Mouse (Mus musculus): Measurements from ENCODE around the gene Ggact. TPM values are rescaled to one million over a fixed set of nuclear protein-coding genes. Genes with fewer than 3 reads are reported as not detected.
A peak's percentile ranks its signal among the peaks of the same experiment; 100 is the strongest.

The Ggact gene
- polyA plus RNA-seq, 1 experiment from 2014 or later, result 7.2 TPM

- Histone ChIP-seq H3K27me3 (replicated peaks; ENCODE audit: low read depth, poor library complexity, severe bottlenecking) (peaks cover 9% of the 10 kb centered on the region), H3K27ac (replicated peaks) (no peak overlapping the region), H3K4me1 (peaks cover 32% of the 10 kb centered on the region), H3K36me3 (replicated peaks) (no peaks in the 10 kb centered on the region), H3K4me3 (no peak overlapping the region), H3K9me3 (no peaks in the 10 kb centered on the region)
- 89% methylated on average over 3 of the region's 3 CpGs for WGBS
- DNase-seq (ENCODE audit: low spot score), result no peak
Observed at GRCm38 (mm10) chr14:122877787-122878186, 35.8 kb downstream of the Ggact start.

- H3K36me3 ChIP-seq (replicated peaks), result no peaks in the 10 kb centered on the region
- peaks cover 9% of the 10 kb centered on the region for H3K27me3 ChIP-seq (replicated peaks; ENCODE audit: low read depth, poor library complexity, severe bottlenecking)
- no peak overlapping the region for H3K27ac ChIP-seq (replicated peaks)
- H3K4me3 ChIP-seq, result no peak overlapping the region
- 68% methylated on average over 7 of the region's 7 CpGs for WGBS
- DNase-seq (ENCODE audit: low spot score), result no peak
- peaks cover 29% of the 10 kb centered on the region for H3K4me1 ChIP-seq
- no peaks in the 10 kb centered on the region for H3K9me3 ChIP-seq
Observed at GRCm38 (mm10) chr14:122876723-122877122, 36.8 kb downstream of the Ggact start.

- 3% methylated on average over 6 of the region's 6 CpGs for WGBS
Observed at GRCm38 (mm10) chr14:122876163-122876562, 37.4 kb downstream of the Ggact start.

GRCm38 (mm10) chr14:122875636-122876035 is 37.9 kb downstream of the Ggact start:
- Histone ChIP-seq H3K4me1 (peaks cover 24% of the 10 kb centered on the region), H3K27me3 (replicated peaks; ENCODE audit: low read depth, poor library complexity, severe bottlenecking) (peaks cover 9% of the 10 kb centered on the region), H3K4me3 (no peak overlapping the region), H3K9me3 (no peaks in the 10 kb centered on the region), H3K27ac (replicated peaks) (peak overlapping the region; percentile 44; the same call in 1 of the 2 replicates), H3K36me3 (replicated peaks) (no peaks in the 10 kb centered on the region)
- WGBS, result 42% methylated on average over 6 of the region's 6 CpGs
- DNase-seq (ENCODE audit: low spot score), result no peak

More at GRCm38 (mm10) chr14:122876163-122876562, 37.4 kb downstream of the Ggact start:
- peak; percentile 82 for DNase-seq (ENCODE audit: low spot score)
- no peak overlapping the region for H3K4me3 ChIP-seq
- H3K4me1 ChIP-seq, result peaks cover 24% of the 10 kb centered on the region
- H3K27me3 ChIP-seq (replicated peaks; ENCODE audit: low read depth, poor library complexity, severe bottlenecking), result peaks cover 9% of the 10 kb centered on the region
- H3K9me3 ChIP-seq, result no peaks in the 10 kb centered on the region
- H3K27ac ChIP-seq (replicated peaks), result no peak overlapping the region
- H3K36me3 ChIP-seq (replicated peaks), result no peaks in the 10 kb centered on the region

- no peak overlapping the region for H3K27ac ChIP-seq (replicated peaks)
- 67% methylated on average over 8 of the region's 8 CpGs for WGBS
- H3K36me3 ChIP-seq (replicated peaks), result no peaks in the 10 kb centered on the region
- no peak overlapping the region for H3K4me3 ChIP-seq
- H3K4me1 ChIP-seq, result peaks cover 24% of the 10 kb centered on the region
- no peaks in the 10 kb centered on the region for H3K9me3 ChIP-seq
- DNase-seq (ENCODE audit: low spot score), result no peak
- peaks cover 9% of the 10 kb centered on the region for H3K27me3 ChIP-seq (replicated peaks; ENCODE audit: low read depth, poor library complexity, severe bottlenecking)
Observed at GRCm38 (mm10) chr14:122875056-122875455, 38.5 kb downstream of the Ggact start.

- H3K36me3 ChIP-seq (replicated peaks), result no peaks in the 10 kb centered on the region
- WGBS, result 79% methylated on average over 6 of the region's 6 CpGs
- H3K9me3 ChIP-seq, result no peaks in the 10 kb centered on the region
Observed at GRCm38 (mm10) chr14:122872612-122873011, 40.9 kb downstream of the Ggact start.

GRCm38 (mm10) chr14:122871841-122872580 is 41.5 kb downstream of the Ggact start:
- peaks cover 26% of the 10 kb centered on the region for H3K4me1 ChIP-seq
- no peaks in the 10 kb centered on the region for H3K9me3 ChIP-seq
- no peak overlapping the region for H3K4me3 ChIP-seq
- WGBS, result 58% methylated on average over 4 of the region's 4 CpGs
- H3K27me3 ChIP-seq (replicated peaks; ENCODE audit: low read depth, poor library complexity, severe bottlenecking), result peaks cover 9% of the 10 kb centered on the region
- DNase-seq (ENCODE audit: low spot score), result no peak
- no peaks in the 10 kb centered on the region for H3K36me3 ChIP-seq (replicated peaks)
- H3K27ac ChIP-seq (replicated peaks), result no peak overlapping the region

More at GRCm38 (mm10) chr14:122872612-122873011, 40.9 kb downstream of the Ggact start:
- H3K4me1 ChIP-seq, result peaks cover 26% of the 10 kb centered on the region
- no peak overlapping the region for H3K27ac ChIP-seq (replicated peaks)
- no peak for DNase-seq (ENCODE audit: low spot score)
- H3K27me3 ChIP-seq (replicated peaks; ENCODE audit: low read depth, poor library complexity, severe bottlenecking), result peaks cover 9% of the 10 kb centered on the region
- H3K4me3 ChIP-seq, result no peak overlapping the region

- H3K36me3 ChIP-seq (replicated peaks), result no peaks in the 10 kb centered on the region
- peaks cover 9% of the 10 kb centered on the region; the same call in 1 of the 2 replicates for H3K27me3 ChIP-seq (replicated peaks; ENCODE audit: low read depth, poor library complexity, severe bottlenecking)
- WGBS, result 72% methylated on average over 6 of the region's 6 CpGs
- H3K4me3 ChIP-seq, result no peak overlapping the region
- no peaks in the 10 kb centered on the region for H3K9me3 ChIP-seq
- no peak overlapping the region for H3K27ac ChIP-seq (replicated peaks)
- DNase-seq (ENCODE audit: low spot score), result no peak
- peaks cover 16% of the 10 kb centered on the region for H3K4me1 ChIP-seq
Observed at GRCm38 (mm10) chr14:122869831-122870230, 43.7 kb downstream of the Ggact start.

- no peak for DNase-seq (ENCODE audit: low spot score)
- Histone ChIP-seq H3K36me3 (replicated peaks) (no peaks in the 10 kb centered on the region), H3K27me3 (replicated peaks; ENCODE audit: low read depth, poor library complexity, severe bottlenecking) (no peaks in the 10 kb centered on the region), H3K27ac (replicated peaks) (no peak overlapping the region), H3K9me3 (no peaks in the 10 kb centered on the region), H3K4me3 (no peak overlapping the region), H3K4me1 (peaks cover 10% of the 10 kb centered on the region)
- 83% methylated on average over 4 of the region's 4 CpGs for WGBS
Observed at GRCm38 (mm10) chr14:122867531-122868285, 45.8 kb downstream of the Ggact start.

- 0 out of 2 replicates have a peak, but pooled peaks cover 3% of the 10 kb centered on the region for H3K4me1 ChIP-seq
- no peaks in the 10 kb centered on the region for H3K27me3 ChIP-seq (replicated peaks; ENCODE audit: low read depth, poor library complexity, severe bottlenecking)
- no peaks in the 10 kb centered on the region for H3K9me3 ChIP-seq
- H3K4me3 ChIP-seq, result no peak overlapping the region
- H3K36me3 ChIP-seq (replicated peaks), result no peaks in the 10 kb centered on the region
- 78% methylated on average over 4 of the region's 4 CpGs for WGBS
- no peak for DNase-seq (ENCODE audit: low spot score)
- H3K27ac ChIP-seq (replicated peaks), result no peak overlapping the region
Observed at GRCm38 (mm10) chr14:122865462-122866129, 48.0 kb downstream of the Ggact start.

- Histone ChIP-seq H3K4me3 (no peak overlapping the region), H3K27ac (replicated peaks) (no peak overlapping the region), H3K36me3 (replicated peaks) (no peaks in the 10 kb centered on the region), H3K4me1 (no peaks in the 10 kb centered on the region), H3K27me3 (replicated peaks; ENCODE audit: low read depth, poor library complexity, severe bottlenecking) (no peaks in the 10 kb centered on the region), H3K9me3 (no peaks in the 10 kb centered on the region)
- 54% methylated on average over 4 of the region's 4 CpGs for WGBS
- DNase-seq (ENCODE audit: low spot score), result no peak
Observed at GRCm38 (mm10) chr14:122862623-122863022, 50.9 kb downstream of the Ggact start.

- Histone ChIP-seq H3K9me3 (no peaks in the 10 kb centered on the region), H3K27me3 (replicated peaks; ENCODE audit: low read depth, poor library complexity, severe bottlenecking) (no peaks in the 10 kb centered on the region), H3K27ac (replicated peaks) (no peak overlapping the region), H3K4me3 (no peak overlapping the region), H3K4me1 (no peaks in the 10 kb centered on the region), H3K36me3 (replicated peaks) (no peaks in the 10 kb centered on the region)
- no peak for DNase-seq (ENCODE audit: low spot score)
- 87% methylated on average over 1 of the region's 1 CpGs for WGBS
Observed at GRCm38 (mm10) chr14:122859792-122860191, 53.8 kb downstream of the Ggact start.
